Mouse (Mus musculus): ENCODE data around the gene Nt5dc1. TPM values are rescaled to one million over a fixed set of nuclear protein-coding genes. Genes with fewer than 3 reads are reported as not detected.

Gene Nt5dc1
- total and polyA plus RNA-seq, 3 experiments, result 4.0 to 10.6 (median 10.0) TPM

DNA sequence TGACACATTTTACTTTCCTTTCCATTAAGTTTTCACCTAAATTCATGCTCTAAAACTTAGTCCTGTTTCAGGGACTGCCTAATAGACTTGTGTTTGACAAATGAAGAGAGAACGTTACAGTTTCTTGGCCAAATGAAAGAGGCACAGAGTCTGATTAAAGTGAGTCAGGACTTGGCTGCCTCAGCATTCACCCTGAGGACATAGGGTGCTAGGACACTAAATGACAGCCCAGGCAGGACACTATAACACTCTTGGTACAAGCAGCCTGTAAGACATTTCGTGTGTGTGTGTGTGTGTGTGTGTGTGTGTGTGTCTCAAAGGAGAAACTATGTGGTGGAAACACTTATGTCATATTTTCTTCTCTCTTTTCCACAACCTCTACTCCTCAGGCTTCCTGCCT, 172.2 kb downstream of the Nt5dc1 start:
- no peak for DNase-seq
- H3K9ac ChIP-seq (ENCODE audit: low read depth, low read length), result no peak overlapping the region
- H3K27me3 ChIP-seq (ENCODE audit: control insufficient read depth, insufficient read depth, low read length), result no peaks in the 10 kb centered on the region
- no peaks in the 10 kb centered on the region for H3K36me3 ChIP-seq (ENCODE audit: control insufficient read depth, insufficient read depth, low read length)
- no peaks in the 10 kb centered on the region for H3K79me2 ChIP-seq (replicated peaks; ENCODE audit: control insufficient read depth, insufficient read depth, low read length)
- 47% methylated on average over 2 of the region's 2 CpGs for whole genome bisulfite sequencing
- TF ChIP-seq CTCF (IDR thresholded peaks at IDR 0.05), result no peak
- no peak for TF ChIP-seq EP300 (IDR thresholded peaks at IDR 0.05; ENCODE audit: insufficient read depth, low read depth, low read length)
- no peak for TF ChIP-seq POLR2A (IDR thresholded peaks at IDR 0.05; ENCODE audit: insufficient read depth, low read depth, low read length)
- intact Hi-C loops (cut with DNase I), result no loop called here
- H3K27ac ChIP-seq, result no peak overlapping the region
- no peak overlapping the region for H3K4me3 ChIP-seq
- H3K4me1 ChIP-seq (ENCODE audit: control insufficient read depth, insufficient read depth, low read length), result no peaks in the 10 kb centered on the region

GRCm38 (mm10) chr10:34244745-34245144, 173.6 kb downstream of the Nt5dc1 start:
- no peak overlapping the region for H3K9ac ChIP-seq (ENCODE audit: low read depth, low read length)
- H3K79me2 ChIP-seq (replicated peaks; ENCODE audit: control insufficient read depth, insufficient read depth, low read length), result no peaks in the 10 kb centered on the region
- DNase-seq, result no peak
- no peak overlapping the region for H3K27ac ChIP-seq
- H3K27me3 ChIP-seq (ENCODE audit: control insufficient read depth, insufficient read depth, low read length), result no peaks in the 10 kb centered on the region
- no peak overlapping the region for H3K4me3 ChIP-seq
- intact Hi-C loops (cut with DNase I), result no loop called here
- WGBS, result 33% methylated on average over 5 of the region's 5 CpGs
- H3K36me3 ChIP-seq (ENCODE audit: control insufficient read depth, insufficient read depth, low read length), result no peaks in the 10 kb centered on the region
- TF ChIP-seq CTCF (IDR thresholded peaks at IDR 0.05), result no peak
- no peaks in the 10 kb centered on the region for H3K4me1 ChIP-seq (ENCODE audit: control insufficient read depth, insufficient read depth, low read length)

DNA sequence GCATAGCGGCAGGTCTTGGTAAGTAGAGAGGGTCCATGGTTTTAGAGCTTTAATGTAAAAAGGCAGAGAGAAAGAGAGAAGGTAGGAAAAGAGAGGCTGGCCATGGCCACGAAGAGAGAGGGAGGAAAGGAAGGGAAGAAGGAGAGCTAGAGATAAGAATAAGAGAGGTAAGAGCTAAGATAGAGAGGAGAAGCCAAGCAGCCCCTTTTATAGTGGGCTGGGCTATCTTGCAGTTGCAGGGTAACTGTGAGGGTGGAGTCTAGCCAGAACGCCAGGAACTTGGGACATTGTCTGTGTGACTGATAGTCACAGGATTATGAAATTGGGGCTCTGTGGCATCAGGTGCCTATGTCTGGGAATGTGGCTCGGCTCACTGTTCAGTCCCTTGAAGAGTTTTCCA, 179.8 kb downstream of the Nt5dc1 start:
- 67% methylated on average over 4 of the region's 4 CpGs for WGBS

More for the DNA sequence above, 179.8 kb downstream of the Nt5dc1 start:
- Histone ChIP-seq H3K4me1 (ENCODE audit: control insufficient read depth, insufficient read depth, low read length) (no peaks in the 10 kb centered on the region), H3K27me3 (ENCODE audit: control insufficient read depth, insufficient read depth, low read length) (no peaks in the 10 kb centered on the region), H3K9ac (ENCODE audit: low read depth, low read length) (no peak overlapping the region), H3K36me3 (ENCODE audit: control insufficient read depth, insufficient read depth, low read length) (no peaks in the 10 kb centered on the region), H3K27ac (no peak overlapping the region), H3K4me3 (no peak overlapping the region), H3K79me2 (replicated peaks; ENCODE audit: control insufficient read depth, insufficient read depth, low read length) (no peaks in the 10 kb centered on the region)
- DNase-seq, result no peak
- no peak for TF ChIP-seq POLR2A (IDR thresholded peaks at IDR 0.05; ENCODE audit: insufficient read depth, low read depth, low read length)
- no peak for TF ChIP-seq CTCF (IDR thresholded peaks at IDR 0.05)
- no peak for TF ChIP-seq EP300 (IDR thresholded peaks at IDR 0.05; ENCODE audit: insufficient read depth, low read depth, low read length)
- intact Hi-C loops (cut with DNase I), result no loop called here

Other genes with a start within 250 kb of the Nt5dc1 start
- 1 to 10 TPM; 4.3 to 5.0 TPM for gene Dse, start 210.8 kb downstream of the Nt5dc1 start, total RNA-seq (2021)
- 3.2 and 5.2 TPM in 2 replicates for gene Dse, start 210.8 kb downstream of the Nt5dc1 start, polyA plus RNA-seq (2012; rRNA removed)
- 10 to 100 TPM; 57.0 to 64.4 TPM for gene Tspyl1, start 136.4 kb downstream of the Nt5dc1 start, total RNA-seq (2021)
- 30.6 and 55.3 TPM in 2 replicates for gene Tspyl1, start 136.4 kb downstream of the Nt5dc1 start, polyA plus RNA-seq (2012; rRNA removed)
- 10 to 100 TPM; 12.4 to 18.0 TPM for gene Tspyl4, start 121.1 kb downstream of the Nt5dc1 start, total RNA-seq (2021)
- 8.4 and 17.0 TPM in 2 replicates for gene Tspyl4, start 121.1 kb downstream of the Nt5dc1 start, polyA plus RNA-seq (2012; rRNA removed)
- not detected for gene Col10a1, start 28.6 kb downstream of the Nt5dc1 start, total RNA-seq (2021)
- 0.06 and 0.80 TPM in 2 replicates for gene Col10a1, start 28.6 kb downstream of the Nt5dc1 start, polyA plus RNA-seq (2012; rRNA removed)
- 1 to 10 TPM; 1.9 to 2.0 TPM for gene Frk, start 64.8 kb upstream of the Nt5dc1 start, total RNA-seq (2021)
- gene Frk, start 64.8 kb upstream of the Nt5dc1 start, polyA plus RNA-seq (2012; rRNA removed), result 0.70 and 0.85 TPM in 2 replicates